Mouse (Mus musculus) bone marrow macrophage, adult 2 months (primary cell): ENCODE results near the gene Ston1.

Source experiments
- CTCF ChIP-seq: IDR thresholded peaks from 2 replicates; pipeline ENCODE4 v1.5.1; 2012; ENCODE audit warnings: low read depth, mild to moderate bottlenecking, low read length, moderate library complexity
- POLR2A ChIP-seq: IDR thresholded peaks from 2 replicates; pipeline ENCODE4 v1.6.1; 2012; ENCODE audit warnings: mild to moderate bottlenecking, low read depth, low read length, borderline replicate concordance

DNA sequence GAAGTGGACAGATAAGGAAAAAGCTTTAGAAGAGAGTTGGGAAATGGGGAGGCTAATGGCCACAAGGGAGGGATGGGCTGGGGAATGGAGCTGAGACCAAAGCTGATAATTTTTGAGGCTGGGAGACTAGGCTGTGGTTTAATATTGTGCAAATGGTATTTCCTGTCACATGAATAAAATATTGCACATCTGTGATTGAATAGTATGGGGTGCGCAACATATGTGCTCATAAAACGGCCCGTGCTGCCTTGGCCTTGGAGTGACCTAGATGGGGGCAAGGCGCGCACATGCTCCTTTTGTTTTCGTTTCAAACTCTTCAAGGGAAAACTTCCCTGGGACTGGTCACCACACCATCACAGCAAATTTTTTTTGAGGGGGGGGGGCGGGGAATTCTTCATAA is 28.4 kb downstream of the Ston1 start:
- no peak for TF ChIP-seq POLR2A
- TF ChIP-seq CTCF: no peak
